Mouse (Mus musculus): ENCODE measurements around the gene Myo18b. TPM values are rescaled to one million over a fixed set of nuclear protein-coding genes. Genes with fewer than 3 reads are reported as not detected.

Gene Myo18b
- total and polyA plus RNA-seq, 3 experiments, result not detected

DNA sequence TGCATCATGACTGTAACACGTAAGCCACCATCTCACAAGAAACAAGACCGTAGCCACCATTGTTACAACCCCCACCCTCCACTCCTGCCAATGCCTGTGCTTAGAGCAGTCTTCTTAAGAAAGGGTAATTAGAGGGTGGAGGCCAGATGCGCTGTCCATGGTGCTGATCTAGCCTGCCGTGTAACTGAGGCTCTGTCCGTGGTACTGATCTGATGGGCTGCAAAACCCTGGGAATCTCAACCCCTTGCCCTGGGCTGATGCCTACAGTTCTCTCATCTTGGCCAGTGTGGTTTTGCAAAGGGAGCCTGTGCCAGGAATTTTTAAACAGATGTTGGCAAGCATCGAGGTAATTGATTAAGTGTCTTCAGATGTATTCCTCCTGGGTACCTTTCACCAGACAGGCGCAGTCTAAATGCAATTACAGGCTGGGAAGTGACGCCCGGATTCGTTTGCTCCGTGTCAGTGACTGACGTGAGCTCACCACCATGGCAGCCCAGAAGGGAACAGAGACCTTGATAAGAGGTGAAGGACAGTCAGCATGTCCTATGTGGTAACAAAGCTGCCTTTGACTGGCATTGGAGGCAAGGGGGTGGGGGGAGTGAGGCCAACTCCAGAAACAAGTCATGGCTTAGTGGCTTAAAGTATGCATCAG, 177.4 kb downstream of the Myo18b start:
- dilution Hi-C loops (cut with MboI; ENCODE audit: extremely low pct_ligation_motif_present, extremely low pct_unique_long_range_greater_than_20kb, low sequenced_read_pairs) (no loop called here), in situ Hi-C loops (cut with MboI; ENCODE audit: low pct_ligation_motif_present, low pct_unique_long_range_greater_than_20kb, low sequenced_read_pairs) (no loop called here)
- Histone ChIP-seq H3K27ac (ENCODE audit: insufficient read depth, low read depth) (no peak overlapping the region), H3K4me1 (ENCODE audit: control insufficient read depth in 1 of 2, insufficient read depth in 2 of 2) (no peaks in the 10 kb centered on the region), H3K9me3 (replicated peaks; ENCODE audit: low read length) (peaks cover 94% of the 10 kb centered on the region), H3K36me3 (replicated peaks in 1 of 2; ENCODE audit: control insufficient read depth in 1 of 2, insufficient read depth in 1 of 2, low read length in 1 of 2) (no peaks in the 10 kb centered on the region), H3K79me2 (replicated peaks; ENCODE audit: control insufficient read depth, extremely low read depth, insufficient read depth, poor library complexity, severe bottlenecking) (no peaks in the 10 kb centered on the region), H3K4me3 (replicated peaks in 1 of 3; ENCODE audit: low read depth in 2 of 3, low read length in 2 of 3, poor library complexity in 1 of 3) (no peak overlapping the region), H3K9ac (ENCODE audit: insufficient read depth, low read depth) (no peak overlapping the region), H3K27me3 (replicated peaks) (no peaks in the 10 kb centered on the region), H3K4me2 (ENCODE audit: insufficient read depth, low read depth, poor library complexity, severe bottlenecking) (no peak overlapping the region)
- no peak for DNase-seq (ENCODE audit: extremely low read depth)
- no peak for TF ChIP-seq UBTF (IDR thresholded peaks at IDR 0.05; ENCODE audit: low read depth, low read length)
- TF ChIP-seq MXI1 (IDR thresholded peaks at IDR 0.05; ENCODE audit: low read depth, low read length), result no peak
- TF ChIP-seq NELFE (IDR thresholded peaks at IDR 0.05; ENCODE audit: low read depth, low read length), result no peak
- TF ChIP-seq MAX (IDR thresholded peaks at IDR 0.05; ENCODE audit: low read length), result no peak
- TF ChIP-seq ZC3H11A (IDR thresholded peaks at IDR 0.05; ENCODE audit: low read depth, low read length), result no peak
- TF ChIP-seq MYC (IDR thresholded peaks at IDR 0.05; ENCODE audit: low read depth, low read length), result no peak
- no peak for TF ChIP-seq ELF1 (IDR thresholded peaks at IDR 0.05; ENCODE audit: low read depth, low read length)
- TF ChIP-seq ZNF384 (IDR thresholded peaks at IDR 0.05; ENCODE audit: low read depth, low read length), result no peak
- no peak for TF ChIP-seq IRF4 (IDR thresholded peaks at IDR 0.05; ENCODE audit: low read depth, low read length)
- no peak for TF ChIP-seq ZMIZ1 (IDR thresholded peaks at IDR 0.05; ENCODE audit: low read depth, low read length)
- no peak for TF ChIP-seq POLR2AphosphoS2 (IDR thresholded peaks at IDR 0.05; ENCODE audit: low read depth, low read length)
- no peak for TF ChIP-seq ZKSCAN1 (IDR thresholded peaks at IDR 0.05; ENCODE audit: borderline replicate concordance, low read depth, low read length)

DNA sequence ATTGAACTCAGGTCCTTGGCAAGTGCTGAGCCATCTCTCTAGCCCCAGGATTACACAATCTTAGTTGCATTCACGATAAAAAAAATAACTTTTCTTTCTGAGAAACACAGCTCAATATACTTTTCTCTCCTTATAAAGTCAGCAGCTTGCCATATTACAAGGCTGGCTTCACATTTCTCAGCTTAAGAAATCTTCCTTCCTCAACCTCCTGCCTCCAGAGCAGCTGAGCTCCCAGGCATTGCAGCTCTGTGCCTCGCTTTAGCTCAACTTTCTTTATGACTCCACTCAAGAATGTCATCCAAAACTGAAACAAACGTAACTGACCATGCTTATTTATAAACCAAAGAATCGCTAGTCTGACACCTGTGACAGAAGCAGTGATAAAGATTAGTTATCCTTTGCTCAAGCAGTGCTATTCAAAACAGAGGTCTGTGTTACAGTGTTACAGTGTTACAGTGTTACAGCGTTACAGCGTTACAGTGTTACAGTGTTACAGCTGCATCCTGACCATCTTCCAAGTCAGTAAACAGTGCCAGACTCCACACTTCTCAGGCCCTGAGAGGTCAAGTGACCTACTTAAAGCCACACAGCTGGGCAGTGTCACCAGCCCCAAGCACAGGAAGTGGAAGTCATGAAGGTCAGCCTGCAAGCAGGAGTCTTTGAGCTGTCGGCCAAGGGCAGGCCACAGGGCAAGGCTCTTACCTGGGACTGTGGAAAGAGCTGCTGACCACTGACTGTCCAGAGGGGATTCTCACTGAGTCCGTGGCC, 181.3 kb downstream of the Myo18b start:
- Histone ChIP-seq H3K4me2 (ENCODE audit: insufficient read depth, low read depth, poor library complexity, severe bottlenecking) (no peak overlapping the region), H3K27me3 (replicated peaks) (no peaks in the 10 kb centered on the region), H3K36me3 (replicated peaks in 1 of 2; ENCODE audit: control insufficient read depth in 1 of 2, insufficient read depth in 1 of 2, low read length in 1 of 2) (no peaks in the 10 kb centered on the region), H3K9ac (ENCODE audit: insufficient read depth, low read depth) (no peak overlapping the region), H3K27ac (ENCODE audit: insufficient read depth, low read depth) (no peak overlapping the region), H3K4me3 (replicated peaks in 1 of 3; ENCODE audit: low read depth in 2 of 3, low read length in 2 of 3, poor library complexity in 1 of 3) (no peak overlapping the region), H3K9me3 (replicated peaks; ENCODE audit: low read length) (peaks cover 84% of the 10 kb centered on the region), H3K4me1 (ENCODE audit: control insufficient read depth in 1 of 2, insufficient read depth in 2 of 2) (no peaks in the 10 kb centered on the region), H3K79me2 (replicated peaks; ENCODE audit: control insufficient read depth, extremely low read depth, insufficient read depth, poor library complexity, severe bottlenecking) (no peaks in the 10 kb centered on the region)
- TF ChIP-seq ZMIZ1 (IDR thresholded peaks at IDR 0.05; ENCODE audit: low read depth, low read length) (no peak), POLR2AphosphoS2 (IDR thresholded peaks at IDR 0.05; ENCODE audit: low read depth, low read length) (no peak), UBTF (IDR thresholded peaks at IDR 0.05; ENCODE audit: low read depth, low read length) (no peak), PAX5 (IDR thresholded peaks at IDR 0.05; ENCODE audit: low read length) (no peak), JUN (IDR thresholded peaks at IDR 0.05; ENCODE audit: insufficient read depth, low read depth, low read length) (no peak), MXI1 (IDR thresholded peaks at IDR 0.05; ENCODE audit: low read depth, low read length) (no peak), POLR2A (IDR thresholded peaks at IDR 0.05; ENCODE audit: low read depth, low read length) (no peak), ZNF384 (IDR thresholded peaks at IDR 0.05; ENCODE audit: low read depth, low read length) (no peak), IRF4 (IDR thresholded peaks at IDR 0.05; ENCODE audit: low read depth, low read length) (no peak), SIN3A (IDR thresholded peaks at IDR 0.05; ENCODE audit: low read length) (no peak), SMC3 (IDR thresholded peaks at IDR 0.05; ENCODE audit: low read depth, low read length) (no peak), ZC3H11A (IDR thresholded peaks at IDR 0.05; ENCODE audit: low read depth, low read length) (no peak), BHLHE40 (IDR thresholded peaks at IDR 0.05; ENCODE audit: low read depth, low read length) (no peak), CHD2 (IDR thresholded peaks at IDR 0.05; ENCODE audit: low read length) (no peak), JUND (conservative IDR thresholded peaks at IDR 0.05; ENCODE audit: low read depth, low read length) (no peak), HCFC1 (IDR thresholded peaks at IDR 0.05; ENCODE audit: low read depth, low read length) (no peak), KAT2A (IDR thresholded peaks at IDR 0.05; ENCODE audit: insufficient replicate concordance, low read length) (no peak), MYC (IDR thresholded peaks at IDR 0.05; ENCODE audit: low read depth, low read length) (no peak), TBP (conservative IDR thresholded peaks at IDR 0.05; ENCODE audit: low read depth, low read length) (no peak)
- dilution Hi-C loops (cut with MboI; ENCODE audit: extremely low pct_ligation_motif_present, extremely low pct_unique_long_range_greater_than_20kb, low sequenced_read_pairs), result no loop called here
- no peak for DNase-seq (ENCODE audit: extremely low read depth)
- in situ Hi-C loops (cut with MboI; ENCODE audit: low pct_ligation_motif_present, low pct_unique_long_range_greater_than_20kb, low sequenced_read_pairs), result no loop called here
